Mouse (Mus musculus) heart, embryonic 12.5 days (tissue): ENCODE data around the gene Tpm1. TPM values are rescaled to one million over a fixed set of nuclear protein-coding genes. Genes with fewer than 3 reads are reported as not detected.

Experiments used
- ATAC-seq: fragments of 200-750 bp; cut with Nextera tagmentation; 2 replicates; pipeline ENCODE4 v1.8.0; 2017; ENCODE audit warnings: moderate TSS enrichment, moderate library complexity; ENCODE audit not compliant: insufficient number of reproducible peaks, low FRiP score
- H3K27ac ChIP-seq: fragments of 300-500 bp; sonication (generic); 2 replicates; pipeline ENCODE4 v1.5.1; 2016; ENCODE audit warnings: mild to moderate bottlenecking, moderate library complexity; ENCODE audit not compliant: poor library complexity, severe bottlenecking
- H3K27me3 ChIP-seq: fragments of 300-500 bp; sonication (generic); replicated peaks from 2 replicates; pipeline ENCODE4 v1.6.1; 2016; ENCODE audit warnings: mild to moderate bottlenecking, moderate library complexity
- H3K36me3 ChIP-seq: fragments of 300-500 bp; sonication (generic); 2 replicates; pipeline ENCODE4 v1.6.1; 2016; ENCODE audit warnings: mild to moderate bottlenecking, moderate library complexity
- H3K4me1 ChIP-seq: fragments of 300-500 bp; sonication (generic); replicated peaks from 2 replicates; pipeline ENCODE4 v1.6.1; 2016; ENCODE audit warnings: mild to moderate bottlenecking
- H3K4me2 ChIP-seq: fragments of 300-500 bp; sonication (generic); 2 replicates; pipeline ENCODE4 v1.6.1; 2016; ENCODE audit warnings: mild to moderate bottlenecking, moderate library complexity
- H3K4me3 ChIP-seq: fragments of 300-500 bp; sonication (generic); 2 replicates; pipeline ENCODE4 v1.5.1; 2016; ENCODE audit warnings: mild to moderate bottlenecking
- H3K9ac ChIP-seq: fragments of 300-500 bp; sonication (generic); 2 replicates; pipeline ENCODE4 v1.6.1; 2016; ENCODE audit warnings: mild to moderate bottlenecking, moderate library complexity
- H3K9me3 ChIP-seq: fragments of 300-500 bp; sonication (generic); replicated peaks from 2 replicates; pipeline ENCODE4 v1.6.1; 2016; ENCODE audit warnings: mild to moderate bottlenecking, moderate library complexity
- WGBS: fragments of 180-500 bp; shearing (Covaris S2); methylation state at CpG from one replicate; pipeline ENCODE4 v1.1.7; 2016; 5-methylcytosine and 5-hydroxymethylcytosine counted together
- polyA plus RNA-seq: library from polyadenylated mRNA; unstranded; fragments of >200 nt; fragmentation: Nextera tagmentation; extraction: Ambion mirVana; gene quantifications from 2 replicates; pipeline ENCODE4 v1.2.1, GENCODE M21; 2016

Tpm1 gene
- polyA plus RNA-seq, 1 experiment from 2014 or later: 4,565 TPM

- ATAC-seq: no peak
- Histone ChIP-seq H3K36me3 (peaks cover 76% of the 10 kb centered on the region), H3K4me3 (no peak overlapping the region), H3K9me3 (peaks cover 7% of the 10 kb centered on the region; the same call in 1 of the 2 replicates), H3K27ac (peak overlapping the region; percentile 82), H3K27me3 (no peaks in the 10 kb centered on the region), H3K4me2 (no peak overlapping the region), H3K4me1 (peaks cover 63% of the 10 kb centered on the region), H3K9ac (0 out of 2 replicates have a peak overlapping the region, but pooled peaks have one; percentile 22)
- 78% methylated on average over 7 of the region's 7 CpGs for WGBS
Observed at GRCm38 (mm10) chr9:67038686-67039085, 10.5 kb downstream of the Tpm1 start.

GRCm38 (mm10) chr9:67037666-67038065, 11.5 kb downstream of the Tpm1 start:
- Histone ChIP-seq H3K9ac (no peak overlapping the region), H3K4me3 (no peak overlapping the region), H3K4me2 (no peak overlapping the region), H3K36me3 (peaks cover 80% of the 10 kb centered on the region), H3K27me3 (no peaks in the 10 kb centered on the region), H3K9me3 (peaks cover 7% of the 10 kb centered on the region; the same call in 1 of the 2 replicates), H3K4me1 (peaks cover 69% of the 10 kb centered on the region), H3K27ac (peak overlapping the region; percentile 79)
- 61% methylated on average over 4 of the region's 4 CpGs for WGBS
- ATAC-seq: no peak

GRCm38 (mm10) chr9:67036527-67037118, 12.6 kb downstream of the Tpm1 start:
- Histone ChIP-seq H3K4me1 (peaks cover 67% of the 10 kb centered on the region), H3K36me3 (peaks cover 91% of the 10 kb centered on the region), H3K9me3 (peaks cover 7% of the 10 kb centered on the region; the same call in 1 of the 2 replicates), H3K27me3 (no peaks in the 10 kb centered on the region), H3K9ac (no peak overlapping the region), H3K4me2 (no peak overlapping the region), H3K4me3 (no peak overlapping the region), H3K27ac (peak overlapping the region; percentile 82)
- WGBS: 55% methylated on average over 2 of the region's 2 CpGs
- no peak for ATAC-seq

- H3K9me3 ChIP-seq: peaks cover 7% of the 10 kb centered on the region; the same call in 1 of the 2 replicates
- H3K4me2 ChIP-seq: no peak overlapping the region
- H3K27ac ChIP-seq: peak overlapping the region; percentile 82
- 71% methylated on average over 12 of the region's 12 CpGs for WGBS
- H3K36me3 ChIP-seq: peaks cover 93% of the 10 kb centered on the region
- ATAC-seq: no peak
- H3K9ac ChIP-seq: no peak overlapping the region; the same call in 1 of the 2 replicates
- H3K4me3 ChIP-seq: no peak overlapping the region
- H3K27me3 ChIP-seq: no peaks in the 10 kb centered on the region
- H3K4me1 ChIP-seq: peaks cover 64% of the 10 kb centered on the region
Observed at GRCm38 (mm10) chr9:67035957-67036451, 13.2 kb downstream of the Tpm1 start.

GRCm38 (mm10) chr9:67034677-67035076, 14.5 kb downstream of the Tpm1 start:
- Histone ChIP-seq H3K4me2 (no peak overlapping the region), H3K4me1 (peaks cover 54% of the 10 kb centered on the region), H3K9ac (no peak overlapping the region), H3K9me3 (peaks cover 7% of the 10 kb centered on the region; the same call in 1 of the 2 replicates), H3K27me3 (no peaks in the 10 kb centered on the region), H3K36me3 (peaks cover 95% of the 10 kb centered on the region), H3K27ac (no peak overlapping the region), H3K4me3 (no peak overlapping the region)
- ATAC-seq: no peak
- WGBS: 86% methylated on average over 4 of the region's 4 CpGs

GRCm38 (mm10) chr9:67033016-67033415, 16.2 kb downstream of the Tpm1 start:
- no peak overlapping the region for H3K4me2 ChIP-seq
- no peak for ATAC-seq
- 86% methylated on average over 10 of the region's 10 CpGs for WGBS
- H3K27ac ChIP-seq: no peak overlapping the region
- H3K9ac ChIP-seq: no peak overlapping the region
- no peak overlapping the region for H3K4me3 ChIP-seq
- H3K27me3 ChIP-seq: no peaks in the 10 kb centered on the region
- H3K36me3 ChIP-seq: peaks cover 96% of the 10 kb centered on the region
- peaks cover 53% of the 10 kb centered on the region for H3K4me1 ChIP-seq
- peaks cover 7% of the 10 kb centered on the region; the same call in 1 of the 2 replicates for H3K9me3 ChIP-seq

GRCm38 (mm10) chr9:67032611-67033010, 16.6 kb downstream of the Tpm1 start:
- no peak overlapping the region for H3K4me2 ChIP-seq
- H3K9me3 ChIP-seq: peaks cover 7% of the 10 kb centered on the region; the same call in 1 of the 2 replicates
- WGBS: 88% methylated on average over 15 of the region's 15 CpGs
- H3K4me3 ChIP-seq: no peak overlapping the region
- no peak for ATAC-seq
- H3K4me1 ChIP-seq: peaks cover 51% of the 10 kb centered on the region
- H3K36me3 ChIP-seq: peaks cover 96% of the 10 kb centered on the region
- H3K27ac ChIP-seq: no peak overlapping the region
- H3K9ac ChIP-seq: no peak overlapping the region
- no peaks in the 10 kb centered on the region for H3K27me3 ChIP-seq

- no peak overlapping the region for H3K4me3 ChIP-seq
- 75% methylated on average over 13 of the region's 13 CpGs for WGBS
Observed at GRCm38 (mm10) chr9:67029518-67029917, 19.7 kb downstream of the Tpm1 start.

GRCm38 (mm10) chr9:67028929-67029328, 20.3 kb downstream of the Tpm1 start:
- Histone ChIP-seq H3K4me1 (peaks cover 55% of the 10 kb centered on the region), H3K36me3 (peaks cover 96% of the 10 kb centered on the region)

More at GRCm38 (mm10) chr9:67029518-67029917, 19.7 kb downstream of the Tpm1 start:
- Histone ChIP-seq H3K36me3 (peaks cover 97% of the 10 kb centered on the region), H3K27ac (no peak overlapping the region), H3K9me3 (no peaks in the 10 kb centered on the region), H3K9ac (no peak overlapping the region), H3K4me1 (peaks cover 55% of the 10 kb centered on the region), H3K4me2 (no peak overlapping the region), H3K27me3 (no peaks in the 10 kb centered on the region)
- no peak for ATAC-seq

GRCm38 (mm10) chr9:67028133-67028724, 21.0 kb downstream of the Tpm1 start:
- H3K4me3 ChIP-seq: no peak overlapping the region
- no peak for ATAC-seq
- H3K9ac ChIP-seq: no peak overlapping the region

More at GRCm38 (mm10) chr9:67028929-67029328, 20.3 kb downstream of the Tpm1 start:
- H3K4me3 ChIP-seq: no peak overlapping the region
- H3K27me3 ChIP-seq: no peaks in the 10 kb centered on the region
- no peak for ATAC-seq
- 60% methylated on average over 4 of the region's 4 CpGs for WGBS
- H3K27ac ChIP-seq: 0 out of 2 replicates have a peak overlapping the region, but pooled peaks have one; percentile 15
- H3K9me3 ChIP-seq: no peaks in the 10 kb centered on the region
- H3K9ac ChIP-seq: no peak overlapping the region
- H3K4me2 ChIP-seq: no peak overlapping the region

GRCm38 (mm10) chr9:67026890-67027289, 22.3 kb downstream of the Tpm1 start:
- Histone ChIP-seq H3K36me3 (peaks cover 96% of the 10 kb centered on the region), H3K9ac (no peak overlapping the region), H3K4me1 (peaks cover 41% of the 10 kb centered on the region), H3K9me3 (no peaks in the 10 kb centered on the region), H3K27ac (no peak overlapping the region), H3K4me3 (no peak overlapping the region), H3K4me2 (no peak overlapping the region), H3K27me3 (no peaks in the 10 kb centered on the region)
- WGBS: 86% methylated on average over 7 of the region's 7 CpGs
- no peak for ATAC-seq

More at GRCm38 (mm10) chr9:67028133-67028724, 21.0 kb downstream of the Tpm1 start:
- H3K36me3 ChIP-seq: peaks cover 96% of the 10 kb centered on the region
- H3K9me3 ChIP-seq: no peaks in the 10 kb centered on the region
- peaks cover 48% of the 10 kb centered on the region for H3K4me1 ChIP-seq
- H3K27me3 ChIP-seq: no peaks in the 10 kb centered on the region
- H3K27ac ChIP-seq: no peak overlapping the region
- WGBS: 76% methylated on average over 12 of the region's 12 CpGs
- no peak overlapping the region for H3K4me2 ChIP-seq
